Mouse (Mus musculus) cerebellum, adult 2 months (tissue): ENCODE data around the gene Rpl6. TPM values are rescaled to one million over a fixed set of nuclear protein-coding genes. Genes with fewer than 3 reads are reported as not detected.
A peak's percentile ranks its signal among the peaks of the same experiment; 100 is the strongest.

Experiments
- DNase-seq, 2 experiments: peaks; one replicate each; pipeline ENCODE4 v3.0.0; 2021
- H3K27ac ChIP-seq: fragments of 200-500 bp; 2 replicates; pipeline ENCODE4 v1.5.1; 2012; ENCODE audit warnings: low read length, control low read depth, inconsistent platforms; ENCODE audit not compliant: insufficient read depth
- H3K27me3 ChIP-seq: fragments of 200-500 bp; 2 replicates; pipeline ENCODE4 v1.6.1; 2012; ENCODE audit warnings: inconsistent platforms, mild to moderate bottlenecking, low read length, moderate library complexity; ENCODE audit not compliant: control insufficient read depth, insufficient read depth
- H3K4me1 ChIP-seq: fragments of 200-500 bp; 2 replicates; pipeline ENCODE4 v1.6.1; 2011; ENCODE audit warnings: low read length; ENCODE audit not compliant: control insufficient read depth, insufficient read depth
- H3K4me3 ChIP-seq: fragments of 200-500 bp; replicated peaks from 2 replicates; pipeline ENCODE3; 2011; ENCODE audit warnings: mild to moderate bottlenecking, low read depth, low read length, control low read depth; ENCODE audit not compliant: insufficient read depth
- CTCF ChIP-seq: fragments of 200-500 bp; IDR thresholded peaks from 2 replicates; pipeline ENCODE4 v1.5.1; 2011; ENCODE audit warnings: low read depth, mild to moderate bottlenecking, control low read depth, low read length, moderate library complexity, borderline replicate concordance; ENCODE audit not compliant: insufficient read depth
- POLR2A ChIP-seq: fragments of 200-500 bp; IDR thresholded peaks from 2 replicates; pipeline ENCODE4 v1.6.1; 2011; ENCODE audit warnings: low read length, control low read depth, borderline replicate concordance; ENCODE audit not compliant: insufficient read depth
- WGBS: fragments of 180-500 bp; shearing (Covaris S2); methylation state at CpG from one replicate; pipeline ENCODE4 v1.1.7; 2018; 5-methylcytosine and 5-hydroxymethylcytosine counted together
- polyA plus RNA-seq: library from polyadenylated mRNA; depleted of rRNA; stranded (reverse); fragments of >200 nt; gene quantifications from 2 replicates; pipeline ENCODE4 v1.2.3, GENCODE M21; 2012; rRNA removed

The Rpl6 gene
- polyA plus RNA-seq, result 363 and 400 TPM in 2 replicates

DNA sequence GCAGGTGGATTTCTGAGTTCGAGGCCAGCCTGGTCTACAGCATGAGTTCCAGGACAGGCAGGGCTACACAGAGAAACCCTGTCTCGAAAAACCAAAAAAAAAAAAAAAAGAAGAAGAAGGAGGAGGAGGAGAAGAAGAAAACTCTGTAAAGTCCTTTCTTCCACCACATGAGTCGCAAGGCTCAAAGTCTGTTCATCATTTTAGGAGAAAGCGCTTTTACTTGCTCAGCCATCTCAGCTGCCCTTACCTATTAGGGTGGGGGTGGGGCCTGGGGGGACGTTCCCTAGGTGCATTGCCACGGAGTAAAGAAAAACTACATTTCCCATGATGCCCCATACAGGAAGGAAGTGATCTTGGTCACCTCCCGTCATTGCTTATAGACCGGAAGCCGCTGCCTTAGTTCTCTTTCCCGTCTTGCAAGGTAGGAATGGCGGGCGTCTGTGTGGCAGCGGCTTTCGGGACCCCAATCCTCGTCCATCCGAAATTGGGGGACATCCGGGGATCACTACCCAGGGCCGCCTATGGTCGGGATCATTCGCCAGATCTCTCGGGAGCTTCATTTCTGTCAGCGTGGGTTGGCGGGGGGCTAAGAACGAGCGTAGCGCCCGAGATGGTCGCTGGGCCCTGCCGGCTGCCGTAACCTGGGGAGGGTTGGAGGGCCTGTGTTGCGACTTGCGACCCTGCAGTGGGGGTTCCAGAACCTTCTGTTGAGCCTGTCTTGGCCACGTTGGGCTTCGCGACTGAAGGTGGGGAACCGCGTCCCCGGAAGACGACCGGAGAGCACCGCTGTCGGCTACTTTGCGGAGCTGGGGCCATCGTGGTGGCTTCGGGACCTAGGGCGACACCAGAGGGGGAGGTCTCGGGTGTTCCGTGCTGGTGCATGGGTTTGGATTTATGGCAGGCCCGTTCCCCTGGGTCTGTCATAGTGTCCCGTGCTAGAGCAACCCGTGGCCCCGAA lies at the start of gene Rpl6:
TSS of gene Rpl6 (plus strand) at position 350 of the 958 bp plus-strand sequence.
- Histone ChIP-seq H3K4me1 (no peaks in the 10 kb centered on the region), H3K27me3 (no peaks in the 10 kb centered on the region), H3K27ac (no peak within 1 kb of the TSS), H3K4me3 (peak within 1 kb of the TSS; percentile 85)
- DNase-seq, result peak; percentile 80 to 90
- under 1% methylated on average over 52 of the region's 52 CpGs for WGBS
- TF ChIP-seq POLR2A (peak; percentile 88; the same call in 1 of the 2 replicates), CTCF (no peak)

DNA sequence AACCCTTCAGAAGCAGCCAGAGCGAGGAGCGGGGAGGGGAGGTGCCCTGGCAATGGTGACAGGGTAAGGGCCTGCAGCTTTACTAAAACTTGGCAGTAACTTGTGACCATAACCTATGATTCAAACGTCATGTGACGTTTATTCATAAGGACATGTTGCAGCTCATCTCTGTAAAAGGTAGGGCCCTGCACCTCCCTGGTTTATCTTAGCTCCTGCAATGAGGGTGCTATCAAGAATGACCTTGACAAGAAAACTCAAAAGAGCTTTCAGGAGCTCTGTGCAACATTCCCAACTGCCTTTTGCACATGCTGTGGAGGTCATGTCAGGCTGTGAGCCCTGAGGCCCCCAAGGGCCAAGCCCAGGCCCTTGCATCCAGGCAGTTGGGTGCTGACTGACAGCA lies 48.2 kb upstream of the Rpl6 start:
- DNase-seq, result no peak
- peak overlapping the region; percentile 79 for H3K27ac ChIP-seq
- H3K27me3 ChIP-seq, result no peaks in the 10 kb centered on the region
- TF ChIP-seq CTCF, result no peak
- TF ChIP-seq POLR2A, result no peak
- no peak overlapping the region for H3K4me3 ChIP-seq
- H3K4me1 ChIP-seq, result peaks cover 36% of the 10 kb centered on the region
- 73% methylated on average over 4 of the region's 4 CpGs for WGBS

DNA sequence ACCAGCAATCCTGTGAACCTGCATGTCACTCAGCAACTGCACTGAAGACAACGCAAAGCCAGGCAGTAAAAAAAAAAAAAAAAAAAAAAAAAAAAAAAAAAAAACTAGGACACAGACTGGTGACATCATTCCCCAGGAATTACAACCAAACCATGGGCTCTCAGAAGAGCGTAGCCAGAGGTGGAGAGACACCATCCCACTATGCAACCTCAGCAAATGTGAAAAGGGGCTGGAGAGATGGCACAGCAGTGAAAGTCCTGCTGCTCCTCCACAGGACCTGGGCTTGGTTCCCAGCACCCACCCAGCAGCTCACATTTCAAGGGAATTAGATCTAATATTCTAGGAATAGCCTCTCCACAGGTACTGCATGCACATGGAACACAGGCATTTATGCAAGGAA lies 47.3 kb upstream of the Rpl6 start:
- TF ChIP-seq CTCF (no peak), POLR2A (no peak)
- DNase-seq, result peak in 1 of 2 experiments; percentile 37
- Histone ChIP-seq H3K27ac (peak overlapping the region; percentile 79), H3K4me1 (peaks cover 36% of the 10 kb centered on the region), H3K4me3 (no peak overlapping the region), H3K27me3 (no peaks in the 10 kb centered on the region)
- WGBS, result 11% methylated on average over 2 of the region's 2 CpGs

DNA sequence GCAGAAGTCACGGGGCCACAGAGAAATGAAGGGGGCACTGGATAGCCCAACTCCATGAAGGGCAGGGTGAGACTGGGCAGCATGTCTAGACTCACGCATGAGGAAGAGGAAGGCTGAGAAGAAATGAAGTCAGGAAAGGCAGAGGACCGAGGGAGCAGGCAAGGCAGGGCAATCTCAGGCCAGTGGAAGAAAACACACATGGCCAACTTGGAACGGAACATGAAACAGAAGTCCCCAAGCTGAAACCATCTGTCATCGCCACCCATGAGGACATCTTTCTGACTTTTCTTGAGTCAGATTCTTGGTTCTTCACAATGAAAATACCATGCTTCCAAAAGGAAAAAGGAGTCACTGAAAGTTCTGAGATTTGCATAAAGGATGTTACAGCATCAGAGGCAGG lies 46.8 kb upstream of the Rpl6 start:
- Histone ChIP-seq H3K27ac (peak overlapping the region; percentile 79), H3K4me3 (no peak overlapping the region), H3K27me3 (no peaks in the 10 kb centered on the region), H3K4me1 (peaks cover 36% of the 10 kb centered on the region)
- DNase-seq, result peak; percentile 56 to 73
- TF ChIP-seq CTCF (no peak), POLR2A (no peak)
- WGBS, result 24% methylated on average over 5 of the region's 5 CpGs

DNA sequence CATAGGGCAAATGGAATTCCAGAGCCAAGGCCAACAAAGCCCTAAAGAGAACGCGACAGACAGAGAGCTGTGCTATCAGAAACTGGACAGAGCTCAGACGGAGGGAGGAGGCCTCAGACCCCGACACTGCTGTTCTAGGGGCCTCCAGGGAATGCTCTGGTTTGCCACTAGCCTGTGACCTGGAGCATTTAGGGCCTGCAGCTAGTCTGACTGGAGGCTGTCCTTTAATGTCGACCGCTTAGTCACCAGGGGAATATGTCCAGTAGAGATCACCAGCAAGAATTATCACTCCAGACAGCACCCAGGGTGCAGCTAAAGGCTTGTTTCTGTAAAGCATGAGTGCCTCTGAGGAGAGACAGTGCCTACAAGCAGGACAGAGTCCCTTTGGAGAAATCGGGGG lies 45.3 kb upstream of the Rpl6 start:
- DNase-seq, result no peak
- no peak overlapping the region for H3K4me3 ChIP-seq
- 34% methylated on average over 7 of the region's 7 CpGs for WGBS
- H3K27me3 ChIP-seq, result no peaks in the 10 kb centered on the region
- H3K4me1 ChIP-seq, result peaks cover 42% of the 10 kb centered on the region
- TF ChIP-seq CTCF (no peak), POLR2A (no peak)
- peak overlapping the region; percentile 79 for H3K27ac ChIP-seq

DNA sequence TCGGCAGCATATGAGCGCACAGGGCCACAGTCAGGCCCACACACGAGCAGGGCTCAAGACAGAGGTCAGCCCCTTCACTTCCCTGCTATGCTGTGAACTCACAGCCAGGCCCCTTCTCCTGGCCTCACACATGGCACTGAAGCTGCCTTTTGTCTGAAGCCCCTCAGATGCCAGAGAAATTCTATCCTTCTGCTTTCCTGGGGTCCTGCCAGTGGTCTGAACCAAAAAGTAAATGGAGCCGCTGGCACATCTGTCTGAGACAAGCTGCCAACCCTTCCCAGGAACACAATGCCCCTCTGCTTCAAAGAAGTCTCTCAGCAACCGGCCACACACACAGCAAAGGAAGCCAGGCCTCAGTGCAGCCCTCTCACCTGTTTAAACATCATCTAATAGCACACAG lies 42.0 kb upstream of the Rpl6 start:
- 24% methylated on average over 5 of the region's 5 CpGs for WGBS
- no peak for DNase-seq
- peaks cover 31% of the 10 kb centered on the region for H3K4me1 ChIP-seq
- H3K4me3 ChIP-seq, result no peak overlapping the region
- H3K27me3 ChIP-seq, result no peaks in the 10 kb centered on the region
- TF ChIP-seq POLR2A (no peak), CTCF (no peak)
- no peak overlapping the region; the same call in 1 of the 2 replicates for H3K27ac ChIP-seq

DNA sequence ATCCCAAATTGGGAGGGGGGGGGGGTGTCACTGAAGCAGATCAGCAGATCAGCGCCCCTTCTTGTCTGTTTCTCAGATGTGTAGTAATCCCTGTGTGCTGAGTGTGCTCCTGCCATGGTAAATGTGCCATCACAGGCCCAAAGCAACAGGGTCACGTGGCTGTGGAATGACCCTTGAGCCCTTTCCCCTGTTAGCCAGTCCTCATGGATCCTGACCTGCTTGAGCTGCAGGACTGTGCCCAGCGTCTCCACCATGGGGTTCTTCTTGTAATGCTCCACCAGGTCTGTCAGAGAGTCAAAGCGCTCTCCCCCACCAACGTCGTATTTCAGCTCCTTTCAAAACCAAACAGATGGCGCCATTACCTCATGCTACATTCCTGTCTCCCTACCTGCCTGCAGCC lies 41.4 kb upstream of the Rpl6 start:
- Histone ChIP-seq H3K4me1 (peaks cover 25% of the 10 kb centered on the region), H3K27me3 (no peaks in the 10 kb centered on the region), H3K4me3 (no peak overlapping the region), H3K27ac (no peak overlapping the region)
- 54% methylated on average over 7 of the region's 7 CpGs for WGBS
- no peak for TF ChIP-seq CTCF
- no peak for TF ChIP-seq POLR2A
- peak in 1 of 2 experiments; percentile 44 for DNase-seq

DNA sequence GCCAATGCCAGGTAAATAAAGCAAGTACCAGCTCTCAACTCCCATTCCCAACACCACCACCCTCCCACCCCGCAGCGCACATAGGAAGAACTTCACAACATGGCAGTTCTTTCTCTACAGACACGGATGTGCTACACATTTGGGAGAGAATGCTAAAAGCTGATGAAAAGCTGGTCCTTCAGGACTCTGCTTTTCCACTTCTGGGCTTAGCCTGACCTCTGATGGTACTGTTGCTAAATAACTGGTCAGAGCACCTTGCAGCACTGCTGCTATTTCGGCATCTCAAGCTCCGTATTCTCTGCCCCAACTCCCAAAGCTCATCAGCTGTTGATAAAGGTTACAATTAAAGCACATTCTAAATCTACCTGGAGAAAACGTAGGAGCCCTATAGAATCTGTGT lies 37.4 kb upstream of the Rpl6 start:
- H3K27me3 ChIP-seq, result no peaks in the 10 kb centered on the region
- H3K4me3 ChIP-seq, result no peak overlapping the region
- no peak for TF ChIP-seq POLR2A
- TF ChIP-seq CTCF, result peak; percentile 26; the same call in 1 of the 2 replicates
- no peak overlapping the region for H3K27ac ChIP-seq
- no peak for DNase-seq
- WGBS, result 81% methylated on average over 6 of the region's 6 CpGs
- H3K4me1 ChIP-seq, result peaks cover 6% of the 10 kb centered on the region
